Mouse (Mus musculus): ENCODE results near the gene Syt17. TPM values are rescaled to one million over a fixed set of nuclear protein-coding genes. Genes with fewer than 3 reads are reported as not detected.

Gene Syt17
- polyA plus RNA-seq, 1 experiment, result 5.4 TPM

- H3K4me3 ChIP-seq, result peak overlapping the region; percentile 37
- H3K36me3 ChIP-seq (ENCODE audit: control insufficient read depth, insufficient read depth), result no peaks in the 10 kb centered on the region
- H3K4me2 ChIP-seq (ENCODE audit: low read depth), result peak overlapping the region; percentile 88
- peak overlapping the region; percentile 64 for H3ac ChIP-seq (ENCODE audit: control insufficient read depth, insufficient read length)
- no peaks in the 10 kb centered on the region for H3K79me2 ChIP-seq (ENCODE audit: control insufficient read depth, insufficient read depth)
- no peaks in the 10 kb centered on the region for H3K27me3 ChIP-seq (ENCODE audit: control insufficient read depth, insufficient read depth, insufficient read length)
- TF ChIP-seq MYOG (IDR thresholded peaks at IDR 0.05; ENCODE audit: control insufficient read depth in 1 of 3, insufficient read depth in 1 of 3, insufficient read length in 2 of 3, low read depth in 2 of 3) (peak in 2 of 3 experiments; percentile 44 to 62), REST (IDR thresholded peaks at IDR 0.05; ENCODE audit: insufficient read depth, insufficient read length) (no peak), MYOD1 (IDR thresholded peaks at IDR 0.05; ENCODE audit: control insufficient read depth in 1 of 3, insufficient read length in 2 of 3, low read depth in 2 of 3) (peak in 2 of 3 experiments; percentile 18 to 65), POLR2AphosphoS2 (IDR thresholded peaks at IDR 0.05; ENCODE audit: insufficient read length, low read depth) (no peak)
These were observed 510 bp downstream of the Syt17 start for GRCm38 (mm10) chr7:118447291-118448133.

- H3K36me3 ChIP-seq (ENCODE audit: control insufficient read depth, insufficient read depth), result no peaks in the 10 kb centered on the region
- H3K27me3 ChIP-seq (ENCODE audit: control insufficient read depth, insufficient read depth, insufficient read length), result no peaks in the 10 kb centered on the region
- peak overlapping the region; percentile 70 for H3K4me2 ChIP-seq (ENCODE audit: low read depth)
- H3ac ChIP-seq (ENCODE audit: control insufficient read depth, insufficient read length), result no peak overlapping the region
- H3K4me3 ChIP-seq, result no peak overlapping the region
- no peaks in the 10 kb centered on the region for H3K79me2 ChIP-seq (ENCODE audit: control insufficient read depth, insufficient read depth)
- TF ChIP-seq MYOD1 (IDR thresholded peaks at IDR 0.05; ENCODE audit: control insufficient read depth in 1 of 3, insufficient read length in 2 of 3, low read depth in 2 of 3), result peak in 1 of 3 experiments; percentile 9
- TF ChIP-seq MYOG (IDR thresholded peaks at IDR 0.05; ENCODE audit: control insufficient read depth in 1 of 3, insufficient read depth in 1 of 3, insufficient read length in 2 of 3, low read depth in 2 of 3), result no peak
These were observed 4.0 kb downstream of the Syt17 start for GRCm38 (mm10) chr7:118443895-118444485.

GRCm38 (mm10) chr7:118443371-118443770 is 4.7 kb downstream of the Syt17 start:
- Histone ChIP-seq H3K36me3 (ENCODE audit: control insufficient read depth, insufficient read depth) (no peaks in the 10 kb centered on the region), H3K27me3 (ENCODE audit: control insufficient read depth, insufficient read depth, insufficient read length) (no peaks in the 10 kb centered on the region), H3K79me2 (ENCODE audit: control insufficient read depth, insufficient read depth) (no peaks in the 10 kb centered on the region), H3ac (ENCODE audit: control insufficient read depth, insufficient read length) (no peak overlapping the region), H3K4me3 (no peak overlapping the region), H3K4me2 (ENCODE audit: low read depth) (peak overlapping the region; percentile 70)
- TF ChIP-seq REST (IDR thresholded peaks at IDR 0.05; ENCODE audit: insufficient read depth, insufficient read length) (no peak), TCF12 (IDR thresholded peaks at IDR 0.05; ENCODE audit: insufficient read depth, poor library complexity, severe bottlenecking) (no peak), TCF3 (IDR thresholded peaks at IDR 0.05; ENCODE audit: insufficient read length, low read depth) (no peak), MYOG (IDR thresholded peaks at IDR 0.05; ENCODE audit: control insufficient read depth in 1 of 3, insufficient read depth in 1 of 3, insufficient read length in 2 of 3, low read depth in 2 of 3) (no peak), E2F4 (IDR thresholded peaks at IDR 0.05; ENCODE audit: insufficient read depth) (no peak), MAX (IDR thresholded peaks at IDR 0.05; ENCODE audit: low read depth) (no peak)

- Histone ChIP-seq H3ac (ENCODE audit: control insufficient read depth, insufficient read length) (no peak overlapping the region), H3K4me2 (ENCODE audit: low read depth) (peak overlapping the region; percentile 48), H3K4me3 (no peak overlapping the region), H3K79me2 (ENCODE audit: control insufficient read depth, insufficient read depth) (no peaks in the 10 kb centered on the region), H3K36me3 (ENCODE audit: control insufficient read depth, insufficient read depth) (no peaks in the 10 kb centered on the region), H3K27me3 (ENCODE audit: control insufficient read depth, insufficient read depth, insufficient read length) (no peaks in the 10 kb centered on the region)
- TF ChIP-seq POLR2AphosphoS2 (IDR thresholded peaks at IDR 0.05; ENCODE audit: insufficient read length, low read depth) (no peak), SRF (IDR thresholded peaks at IDR 0.05; ENCODE audit: control insufficient read depth, insufficient read length, low read depth) (no peak), E2F4 (IDR thresholded peaks at IDR 0.05; ENCODE audit: insufficient read depth) (no peak), MYOD1 (IDR thresholded peaks at IDR 0.05; ENCODE audit: control insufficient read depth in 1 of 3, insufficient read length in 2 of 3, low read depth in 2 of 3) (peak in 2 of 3 experiments; percentile 66 to 70), CEBPB (IDR thresholded peaks at IDR 0.05; ENCODE audit: insufficient read depth, poor library complexity, severe bottlenecking) (peak; percentile 67), TCF3 (IDR thresholded peaks at IDR 0.05; ENCODE audit: insufficient read length, low read depth) (no peak), MYOG (IDR thresholded peaks at IDR 0.05; ENCODE audit: control insufficient read depth in 1 of 3, insufficient read depth in 1 of 3, insufficient read length in 2 of 3, low read depth in 2 of 3) (peak; percentile 36 to 84 (median 47)), REST (IDR thresholded peaks at IDR 0.05; ENCODE audit: insufficient read depth, insufficient read length) (no peak), USF1 (IDR thresholded peaks at IDR 0.05; ENCODE audit: low read depth) (no peak), TCF12 (IDR thresholded peaks at IDR 0.05; ENCODE audit: insufficient read depth, poor library complexity, severe bottlenecking) (no peak), MAX (IDR thresholded peaks at IDR 0.05; ENCODE audit: low read depth) (no peak), POLR2A (IDR thresholded peaks at IDR 0.05; ENCODE audit: insufficient read length, low read depth) (no peak)
These were observed 6.5 kb downstream of the Syt17 start for GRCm38 (mm10) chr7:118441535-118441934.

- TF ChIP-seq USF1 (IDR thresholded peaks at IDR 0.05; ENCODE audit: low read depth), result no peak
- no peak for TF ChIP-seq E2F4 (IDR thresholded peaks at IDR 0.05; ENCODE audit: insufficient read depth)
- no peak for TF ChIP-seq MYOG (IDR thresholded peaks at IDR 0.05; ENCODE audit: control insufficient read depth in 1 of 3, insufficient read depth in 1 of 3, insufficient read length in 2 of 3, low read depth in 2 of 3)
- Histone ChIP-seq H3K4me2 (ENCODE audit: low read depth) (no peak overlapping the region), H3ac (ENCODE audit: control insufficient read depth, insufficient read length) (no peak overlapping the region), H3K79me2 (ENCODE audit: control insufficient read depth, insufficient read depth) (no peaks in the 10 kb centered on the region), H3K27me3 (ENCODE audit: control insufficient read depth, insufficient read depth, insufficient read length) (no peaks in the 10 kb centered on the region), H3K36me3 (ENCODE audit: control insufficient read depth, insufficient read depth) (no peaks in the 10 kb centered on the region), H3K4me3 (no peak overlapping the region)
These were observed 10.8 kb downstream of the Syt17 start for GRCm38 (mm10) chr7:118437101-118437802.
